Mouse (Mus musculus): Measurements from ENCODE around the gene Taar7d. TPM values are rescaled to one million over a fixed set of nuclear protein-coding genes. Genes with fewer than 3 reads are reported as not detected.

Taar7d gene
- total RNA-seq, 1 experiment from 2014 or later = not detected

Other genes starting within 250 kb of the Taar7d start
- gene Rps12, start 239.9 kb upstream of the Taar7d start, total RNA-seq (2021) = 408 and 443 TPM in 2 replicates
- 27.7 and 31.4 TPM in 2 replicates for gene Slc18b1, start 230.2 kb upstream of the Taar7d start, total RNA-seq (2021)
- 53.8 and 82.3 TPM in 2 replicates for gene Vnn3, start 175.8 kb upstream of the Taar7d start, total RNA-seq (2021)
- 48.8 and 69.8 TPM in 2 replicates for gene Vnn1, start 132.5 kb upstream of the Taar7d start, total RNA-seq (2021)
- gene Taar1, start 106.9 kb upstream of the Taar7d start, total RNA-seq (2021) = not detected in 2 replicates
- not detected in 2 replicates for gene Taar2, start 88.7 kb upstream of the Taar7d start, total RNA-seq (2021)
- gene Taar3, start 77.7 kb upstream of the Taar7d start, total RNA-seq (2021) = not detected in 2 replicates
- gene Taar4, start 66.7 kb upstream of the Taar7d start, total RNA-seq (2021) = not detected in 2 replicates
- gene Taar5, start 56.5 kb upstream of the Taar7d start, total RNA-seq (2021) = not detected in 2 replicates
- not detected in 2 replicates for gene Taar6, start 41.6 kb upstream of the Taar7d start, total RNA-seq (2021)
- not detected in 2 replicates for gene Taar7a, start 33.7 kb upstream of the Taar7d start, total RNA-seq (2021)
- not detected in 2 replicates for gene Taar7b, start 27.3 kb upstream of the Taar7d start, total RNA-seq (2021)
- gene Taar7e, start 10.4 kb downstream of the Taar7d start, total RNA-seq (2021) = not detected in 2 replicates
- gene Taar7f, start 22.3 kb downstream of the Taar7d start, total RNA-seq (2021) = not detected in 2 replicates
- gene Taar8a, start 49.3 kb downstream of the Taar7d start, total RNA-seq (2021) = not detected in 2 replicates
- not detected in 2 replicates for gene Taar8b, start 65.1 kb downstream of the Taar7d start, total RNA-seq (2021)
- not detected in 2 replicates for gene Taar8c, start 74.7 kb downstream of the Taar7d start, total RNA-seq (2021)
- gene Taar9, start 82.3 kb downstream of the Taar7d start, total RNA-seq (2021) = not detected in 2 replicates
- 108 and 118 TPM in 2 replicates for gene Stx7, start 122.1 kb downstream of the Taar7d start, total RNA-seq (2021)
- 0.21 TPM in 1 of 2 replicates, not detected in the other for gene Moxd1, start 196.3 kb downstream of the Taar7d start, total RNA-seq (2021)

Measured in adrenal gland, postnatal 25 days (tissue).